ENCODE assay signal across 11 mouse cellular contexts in genomic region chrX:12466312-12466711, GRCm38 (mm10).
A peak's percentile ranks its signal among the peaks of the same experiment; 100 is the strongest.
DNase-seq lines count a peak whose midpoint lies in the region; ATAC-seq and TF ChIP-seq lines count a peak whose summit lies in the region.
"Had no signal": no experiment of that assay in that cellular context is flagged by ENCODE, and none has a peak within 500 bp of the region (broad histone marks: within the 10 kb centered on the region; RNA-seq: fewer than 3 reads in every experiment).

No protein-coding gene starts in this region.

- no peak overlapping the region for H3K9ac ChIP-seq in forebrain, embryonic 13.5 days
- H3K9ac ChIP-seq in hindbrain, embryonic 16.5 days (ENCODE audit: low read depth, low read length) = no peak overlapping the region
- H3K9ac ChIP-seq in liver, postnatal 0 days (replicated peaks) = no peak overlapping the region

- H3K4me3 ChIP-seq in forebrain, embryonic 10.5 days = no peak overlapping the region
- no peak overlapping the region for H3K4me3 ChIP-seq in forebrain, embryonic 13.5 days
- H3K4me3 ChIP-seq in hindbrain, embryonic 16.5 days (ENCODE audit: low read length) = no peak overlapping the region
- no peak overlapping the region for H3K4me3 ChIP-seq in liver, postnatal 0 days (ENCODE audit: low read depth, low read length)

- peak overlapping the region; percentile 82 for H3K27ac ChIP-seq in forebrain, embryonic 10.5 days
- H3K27ac ChIP-seq in forebrain, embryonic 13.5 days = no peak overlapping the region
- H3K27ac ChIP-seq in hindbrain, embryonic 16.5 days (ENCODE audit: low read depth, low read length) = no peak overlapping the region
- H3K27ac ChIP-seq in liver, postnatal 0 days (ENCODE audit: low read depth) = peak overlapping the region; percentile 81

- peaks cover 51% of the 10 kb centered on the region for H3K4me1 ChIP-seq in forebrain, embryonic 10.5 days
- H3K4me1 ChIP-seq in forebrain, embryonic 13.5 days = peaks cover 26% of the 10 kb centered on the region
- no peaks in the 10 kb centered on the region; the same call in 1 of the 2 replicates for H3K4me1 ChIP-seq in hindbrain, embryonic 16.5 days (ENCODE audit: control insufficient read depth, insufficient read depth, low read depth, low read length)
- no peaks in the 10 kb centered on the region; the same call in 1 of the 2 replicates for H3K4me1 ChIP-seq in liver, postnatal 0 days (ENCODE audit: insufficient read depth)

- ATAC-seq in forebrain, embryonic 13.5 days = no peak
- 0 out of 2 replicates have a peak, but pooled peaks have one; percentile 17 for ATAC-seq in hindbrain, embryonic 16.5 days
- ATAC-seq in liver, postnatal 0 days = peak; percentile 78

- no peak for TF ChIP-seq CTCF in liver, postnatal 0 days (IDR thresholded peaks at IDR 0.05; ENCODE audit: low read depth)

- no peak overlapping the region for H3K4me2 ChIP-seq in forebrain, embryonic 13.5 days
- H3K4me2 ChIP-seq in hindbrain, embryonic 16.5 days (ENCODE audit: low read length) = no peak overlapping the region
- peak overlapping the region; percentile 32 for H3K4me2 ChIP-seq in liver, postnatal 0 days (ENCODE audit: low read depth, low read length)

- H3K27me3 ChIP-seq in forebrain, embryonic 10.5 days (ENCODE audit: poor library complexity, severe bottlenecking) = peaks cover 85% of the 10 kb centered on the region
- no peaks in the 10 kb centered on the region for H3K27me3 ChIP-seq in forebrain, embryonic 13.5 days
- no peaks in the 10 kb centered on the region for H3K27me3 ChIP-seq in hindbrain, embryonic 16.5 days (replicated peaks; ENCODE audit: control insufficient read depth, insufficient read depth, low read length)
- no peaks in the 10 kb centered on the region for H3K27me3 ChIP-seq in liver, postnatal 0 days (ENCODE audit: insufficient read depth, low read length)

- H3K9me3 ChIP-seq in forebrain, embryonic 10.5 days = no peaks in the 10 kb centered on the region
- no peaks in the 10 kb centered on the region for H3K9me3 ChIP-seq in forebrain, embryonic 13.5 days (replicated peaks)
- no peaks in the 10 kb centered on the region for H3K9me3 ChIP-seq in hindbrain, embryonic 16.5 days (ENCODE audit: control insufficient read depth, low read length)
- no peaks in the 10 kb centered on the region for H3K9me3 ChIP-seq in liver, postnatal 0 days (ENCODE audit: low read length)

- TF ChIP-seq EP300 in liver, postnatal 0 days (IDR thresholded peaks at IDR 0.05; ENCODE audit: low read depth) = no peak

- H3K36me3 ChIP-seq in forebrain, embryonic 10.5 days (replicated peaks) = no peaks in the 10 kb centered on the region
- H3K36me3 ChIP-seq in forebrain, embryonic 13.5 days (ENCODE audit: poor library complexity, severe bottlenecking) = no peaks in the 10 kb centered on the region
- H3K36me3 ChIP-seq in hindbrain, embryonic 16.5 days (ENCODE audit: control insufficient read depth, insufficient read depth, low read length) = no peaks in the 10 kb centered on the region
- H3K36me3 ChIP-seq in liver, postnatal 0 days (replicated peaks; ENCODE audit: insufficient read depth, low read length) = no peaks in the 10 kb centered on the region

- DNase-seq in forebrain, embryonic 10.5 days (ENCODE audit: extremely low spot score, low spot score) = peak; percentile 14
- peak; percentile 64 for DNase-seq in MN1 (ENCODE audit: low spot score)
- DNase-seq in liver, postnatal 0 days = peak; percentile 26
- no peak for DNase-seq in adipocyte (ENCODE audit: low spot score)
- DNase-seq in layer of hippocampus, postnatal 25 days (ENCODE audit: extremely low spot score in 1 of 2, low spot score in 1 of 2) = no peak
- no peak for DNase-seq in gastrocnemius, postnatal 4 days (ENCODE audit: low spot score in 2 of 2)
- DNase-seq: cerebellum, postnatal 36 days; gastrocnemius, postnatal 10 days; lung, postnatal 36 days had no signal

- 49% methylated on average over 10 of the region's 10 CpGs for WGBS in forebrain, embryonic 10.5 days
- WGBS in forebrain, embryonic 13.5 days = 27% methylated on average over 10 of the region's 10 CpGs
- WGBS in hindbrain, embryonic 16.5 days = 41% methylated on average over 9 of the region's 10 CpGs
- 58% methylated on average over 10 of the region's 10 CpGs for WGBS in liver, postnatal 0 days (ENCODE audit: insufficient replicate concordance)

Comparison
In these comparisons a context has a peak if more than half of its experiments do, and no peak if none do; other contexts are left out.
1. H3K27ac ChIP-seq: peak in forebrain, embryonic 10.5 days (single experiment) and liver, postnatal 0 days (single experiment); none in forebrain, embryonic 13.5 days (single experiment) and hindbrain, embryonic 16.5 days (single experiment).
2. DNase-seq: peak in forebrain, embryonic 10.5 days (single experiment), MN1 (single experiment) and liver, postnatal 0 days (single experiment); none in adipocyte (single experiment), layer of hippocampus, postnatal 25 days (0 of 2) and gastrocnemius, postnatal 4 days (0 of 2).